Mouse (Mus musculus) heart, embryonic 11.5 days (tissue): ENCODE data around the gene Tspan31. TPM values are rescaled to one million over a fixed set of nuclear protein-coding genes. Genes with fewer than 3 reads are reported as not detected.
"Not testable (repeated sequence)": the region's sequence is repeated elsewhere in the genome, so short reads cannot be mapped to it uniquely, and the experiment has no call there.

ENCODE experiments used
- ATAC-seq: fragments of 200-750 bp; cut with Nextera tagmentation; replicated peaks from 2 replicates; pipeline ENCODE4 v1.8.0; 2017; ENCODE audit warnings: moderate library complexity; ENCODE audit not compliant: insufficient number of reproducible peaks, low FRiP score, low TSS enrichment
- H3K27ac ChIP-seq: fragments of 300-500 bp; sonication (generic); 2 replicates; pipeline ENCODE4 v1.5.1; 2014; ENCODE audit warnings: mild to moderate bottlenecking, low read depth, low read length
- H3K27me3 ChIP-seq: fragments of 300-500 bp; sonication (generic); 2 replicates; pipeline ENCODE4 v1.6.1; 2014; ENCODE audit warnings: mild to moderate bottlenecking, low read length, mixed read lengths; ENCODE audit not compliant: control insufficient read depth, insufficient read depth
- H3K36me3 ChIP-seq: fragments of 300-500 bp; sonication (generic); 2 replicates; pipeline ENCODE4 v1.6.1; 2014; ENCODE audit warnings: mild to moderate bottlenecking, low read length, moderate library complexity, mixed read lengths; ENCODE audit not compliant: control insufficient read depth, insufficient read depth
- H3K4me1 ChIP-seq: fragments of 300-500 bp; sonication (generic); 2 replicates; pipeline ENCODE4 v1.6.1; 2014; ENCODE audit warnings: low read length; ENCODE audit not compliant: control insufficient read depth, insufficient read depth
- H3K4me2 ChIP-seq: fragments of 300-500 bp; sonication (generic); 2 replicates; pipeline ENCODE4 v1.6.1; 2014; ENCODE audit warnings: mild to moderate bottlenecking, moderate library complexity
- H3K4me3 ChIP-seq: fragments of 300-500 bp; sonication (generic); 2 replicates; pipeline ENCODE4 v1.5.1; 2014; ENCODE audit warnings: low read depth, low read length
- H3K9ac ChIP-seq: fragments of 300-500 bp; sonication (generic); 2 replicates; pipeline ENCODE4 v1.6.1; 2014; ENCODE audit warnings: mild to moderate bottlenecking, low read depth, low read length, moderate library complexity
- H3K9me3 ChIP-seq: fragments of 300-500 bp; sonication (generic); replicated peaks from 2 replicates; pipeline ENCODE4 v1.6.1; 2016; ENCODE audit warnings: low read length; ENCODE audit not compliant: control insufficient read depth
- WGBS: fragments of 180-500 bp; shearing (Covaris S2); extraction: QIAGEN DNeasy Blood & Tissue Kit; methylation state at CpG from one replicate; pipeline ENCODE4 v1.1.7; 2014; ENCODE audit not compliant: insufficient replicate concordance; 5-methylcytosine and 5-hydroxymethylcytosine counted together
- polyA plus RNA-seq: library from polyadenylated mRNA; unstranded; fragments of >200 nt; fragmentation: Nextera tagmentation; extraction: Ambion mirVana; gene quantifications from 2 replicates; pipeline ENCODE4 v1.2.1, GENCODE M21; 2014

The Tspan31 gene
- polyA plus RNA-seq, 1 experiment from 2014 or later, result 115 TPM

- no peaks in the 10 kb centered on the region for H3K36me3 ChIP-seq
- peaks cover 11% of the 10 kb centered on the region; the same call in 1 of the 2 replicates for H3K4me1 ChIP-seq
- peaks cover 36% of the 10 kb centered on the region for H3K27me3 ChIP-seq
- H3K27ac ChIP-seq, result no peak overlapping the region
- H3K9me3 ChIP-seq, result no peaks in the 10 kb centered on the region
- 93% methylated on average over 1 of the region's 1 CpGs for WGBS
- no peak overlapping the region for H3K9ac ChIP-seq
- no peak overlapping the region for H3K4me3 ChIP-seq
- H3K4me2 ChIP-seq, result no peak overlapping the region
- ATAC-seq, result no peak
Measured at GRCm38 (mm10) chr10:127073981-127074380, 3.9 kb upstream of the Tspan31 start.

GRCm38 (mm10) chr10:127072969-127073368, 2.9 kb upstream of the Tspan31 start:
- WGBS, result 76% methylated on average over 2 of the region's 2 CpGs

GRCm38 (mm10) chr10:127072270-127072669, 2.2 kb upstream of the Tspan31 start:
- 83% methylated on average over 4 of the region's 4 CpGs for WGBS
- not testable (repeated sequence) for H3K9me3 ChIP-seq, H3K4me3 ChIP-seq, H3K9ac ChIP-seq, H3K27ac ChIP-seq, ATAC-seq, H3K4me2 ChIP-seq
- Histone ChIP-seq H3K36me3 (peaks cover 14% of the 10 kb centered on the region), H3K27me3 (peaks cover 19% of the 10 kb centered on the region), H3K4me1 (peaks cover 12% of the 10 kb centered on the region; the same call in 1 of the 2 replicates)

More at GRCm38 (mm10) chr10:127072969-127073368, 2.9 kb upstream of the Tspan31 start:
- H3K27me3 ChIP-seq, result peaks cover 26% of the 10 kb centered on the region
- not testable (repeated sequence) for H3K4me3 ChIP-seq, H3K4me2 ChIP-seq, H3K9me3 ChIP-seq, H3K27ac ChIP-seq, H3K36me3 ChIP-seq, H3K9ac ChIP-seq, ATAC-seq
- peaks cover 12% of the 10 kb centered on the region; the same call in 1 of the 2 replicates for H3K4me1 ChIP-seq

- 76% methylated on average over 9 of the region's 9 CpGs for WGBS
- Histone ChIP-seq H3K36me3 (peaks cover 24% of the 10 kb centered on the region), H3K4me1 (peaks cover 12% of the 10 kb centered on the region; the same call in 1 of the 2 replicates), H3K9me3 (no peaks in the 10 kb centered on the region), H3K4me2 (peak overlapping the region; percentile 77), H3K27ac (no peak overlapping the region), H3K4me3 (peak overlapping the region; percentile 72), H3K27me3 (peaks cover 11% of the 10 kb centered on the region), H3K9ac (peak overlapping the region; percentile 81; the same call in 1 of the 2 replicates)
- no peak for ATAC-seq
Measured at GRCm38 (mm10) chr10:127071203-127071602, 1.1 kb upstream of the Tspan31 start.

- Histone ChIP-seq H3K9ac (peak overlapping the region; percentile 83), H3K27me3 (no peaks in the 10 kb centered on the region), H3K9me3 (no peaks in the 10 kb centered on the region), H3K4me3 (peak overlapping the region; percentile 72), H3K27ac (peak overlapping the region; percentile 74), H3K4me1 (peaks cover 21% of the 10 kb centered on the region), H3K36me3 (peaks cover 38% of the 10 kb centered on the region), H3K4me2 (peak overlapping the region; percentile 77)
- ATAC-seq, result peak; percentile 18
- WGBS, result 8% methylated on average over 30 of the region's 30 CpGs
Measured at GRCm38 (mm10) chr10:127069281-127070189, 529 bp downstream of the Tspan31 start.

- Histone ChIP-seq H3K4me3 (peak overlapping the region; percentile 72), H3K36me3 (peaks cover 38% of the 10 kb centered on the region), H3K9ac (peak overlapping the region; percentile 83), H3K4me2 (peak overlapping the region; percentile 77), H3K4me1 (peaks cover 23% of the 10 kb centered on the region), H3K27me3 (no peaks in the 10 kb centered on the region), H3K9me3 (no peaks in the 10 kb centered on the region), H3K27ac (peak overlapping the region; percentile 74)
- 74% methylated on average over 9 of the region's 9 CpGs for WGBS
- ATAC-seq, result no peak
Measured at GRCm38 (mm10) chr10:127068360-127069038, 1.6 kb downstream of the Tspan31 start.

- Histone ChIP-seq H3K4me3 (no peak overlapping the region), H3K4me2 (no peak overlapping the region), H3K27me3 (peaks cover 1% of the 10 kb centered on the region; the same call in 1 of the 2 replicates), H3K36me3 (peaks cover 38% of the 10 kb centered on the region), H3K4me1 (peaks cover 23% of the 10 kb centered on the region), H3K9ac (no peak overlapping the region), H3K27ac (peak overlapping the region; percentile 4; the same call in 1 of the 2 replicates), H3K9me3 (no peaks in the 10 kb centered on the region)
- 92% methylated on average over 14 of the region's 14 CpGs for WGBS
- ATAC-seq, result no peak
Measured at GRCm38 (mm10) chr10:127066519-127067018, 3.5 kb downstream of the Tspan31 start.

- peaks cover 38% of the 10 kb centered on the region for H3K36me3 ChIP-seq
- peaks cover 7% of the 10 kb centered on the region for H3K27me3 ChIP-seq
- H3K9ac ChIP-seq, result no peak overlapping the region
- no peak overlapping the region for H3K4me2 ChIP-seq
- peaks cover 21% of the 10 kb centered on the region for H3K4me1 ChIP-seq
- peak overlapping the region; percentile 13 for H3K27ac ChIP-seq
- WGBS, result 58% methylated on average over 9 of the region's 9 CpGs
- H3K9me3 ChIP-seq, result no peaks in the 10 kb centered on the region
- no peak for ATAC-seq
- H3K4me3 ChIP-seq, result no peak overlapping the region
Measured at GRCm38 (mm10) chr10:127065981-127066380, 4.1 kb downstream of the Tspan31 start.
